Mouse (Mus musculus) megakaryocyte, embryonic 14.5 days (primary cell): Measurements from ENCODE around the gene Hrc. TPM values are rescaled to one million over a fixed set of nuclear protein-coding genes. Genes with fewer than 3 reads are reported as not detected.

Experiments used
- H3K27me3 ChIP-seq: replicated peaks from 2 replicates; pipeline ENCODE3; 2012; ENCODE audit warnings: inconsistent platforms
- H3K36me3 ChIP-seq: replicated peaks from 2 replicates; pipeline ENCODE3; 2012; ENCODE audit warnings: low read length, inconsistent platforms, mixed read lengths
- H3K4me1 ChIP-seq: 2 replicates; pipeline ENCODE4 v1.6.1; 2012; ENCODE audit warnings: inconsistent platforms
- H3K4me3 ChIP-seq: replicated peaks from 2 replicates; pipeline ENCODE3; 2012; ENCODE audit warnings: moderate library complexity, mild to moderate bottlenecking, inconsistent platforms
- H3K9me3 ChIP-seq: 2 replicates; pipeline ENCODE4 v1.6.1; 2012; ENCODE audit warnings: inconsistent platforms
- FLI1 ChIP-seq: IDR thresholded peaks from 2 replicates; pipeline ENCODE4 v1.6.1; 2012; ENCODE audit warnings: low read length, inconsistent platforms, mixed read lengths
- GATA1 ChIP-seq: IDR thresholded peaks from 3 replicates; pipeline ENCODE4 v1.6.1; 2012; ENCODE audit warnings: mixed read lengths, low read length, inconsistent platforms, borderline replicate concordance
- polyA plus RNA-seq: library from polyadenylated mRNA; stranded (reverse); fragments of >175 nt; gene quantifications from 2 replicates; pipeline ENCODE4 v1.2.3, GENCODE M21; 2012; ENCODE audit warnings: low replicate concordance; ENCODE audit not compliant: insufficient read depth

Gene Hrc
- polyA plus RNA-seq, 1 experiment, result not detected

DNA sequence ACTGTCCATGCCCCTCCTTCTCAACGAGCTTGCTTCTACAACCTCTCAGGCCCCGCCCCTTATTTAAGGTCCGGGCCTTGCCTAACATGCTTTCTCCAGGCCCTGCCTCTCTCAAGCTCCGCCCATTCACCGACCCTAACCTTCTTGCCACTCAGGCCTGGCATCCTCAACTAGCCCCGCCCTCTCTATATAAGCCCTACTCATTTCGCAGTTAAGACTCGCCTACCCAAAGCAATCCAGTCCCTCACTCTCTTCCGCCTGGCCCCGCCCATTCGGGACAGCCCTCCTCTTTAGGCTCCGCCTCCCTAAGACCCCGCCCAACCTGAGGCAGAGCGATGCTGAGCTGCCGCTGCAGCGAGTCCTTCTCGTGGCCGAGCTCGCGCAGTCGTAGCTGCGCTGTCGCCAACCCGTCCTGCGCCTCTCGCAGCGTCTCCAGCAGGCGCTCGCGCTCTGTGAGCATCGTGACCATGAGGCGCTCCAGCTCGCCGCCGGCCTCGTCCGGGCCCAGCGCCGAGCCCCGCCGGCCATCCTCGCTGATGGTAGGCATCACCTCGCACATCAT, 26.2 kb downstream of the Hrc start:
- H3K27me3 ChIP-seq, result peaks cover 89% of the 10 kb centered on the region
- H3K4me3 ChIP-seq, result peak overlapping the region; percentile 90
- TF ChIP-seq FLI1 (no peak), GATA1 (no peak)
- peaks cover 38% of the 10 kb centered on the region for H3K4me1 ChIP-seq
- no peaks in the 10 kb centered on the region for H3K36me3 ChIP-seq
- no peaks in the 10 kb centered on the region for H3K9me3 ChIP-seq

DNA sequence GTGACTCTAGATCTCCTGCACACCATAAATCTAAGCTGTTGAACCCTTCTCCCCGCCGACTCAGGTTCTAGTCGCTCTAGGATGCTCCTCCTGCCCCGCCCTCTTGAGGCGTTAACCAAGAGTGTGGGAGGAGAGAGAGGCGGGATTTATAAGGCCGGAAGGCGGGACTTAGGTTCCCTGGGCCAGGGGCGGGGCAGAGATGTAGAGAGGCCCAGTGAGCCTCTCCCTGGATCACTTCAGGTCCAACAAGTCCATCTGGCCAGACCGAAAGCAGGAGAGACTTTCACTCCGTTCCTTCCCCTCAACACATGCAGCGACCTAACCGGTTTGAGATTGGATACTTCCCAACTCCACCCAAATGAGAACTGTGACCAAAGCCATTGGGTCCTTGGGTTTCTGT, 27.7 kb downstream of the Hrc start:
- Histone ChIP-seq H3K4me1 (peaks cover 49% of the 10 kb centered on the region), H3K36me3 (no peaks in the 10 kb centered on the region), H3K4me3 (no peak overlapping the region), H3K9me3 (no peaks in the 10 kb centered on the region), H3K27me3 (peaks cover 84% of the 10 kb centered on the region)
- TF ChIP-seq FLI1, result no peak
- TF ChIP-seq GATA1, result no peak

DNA sequence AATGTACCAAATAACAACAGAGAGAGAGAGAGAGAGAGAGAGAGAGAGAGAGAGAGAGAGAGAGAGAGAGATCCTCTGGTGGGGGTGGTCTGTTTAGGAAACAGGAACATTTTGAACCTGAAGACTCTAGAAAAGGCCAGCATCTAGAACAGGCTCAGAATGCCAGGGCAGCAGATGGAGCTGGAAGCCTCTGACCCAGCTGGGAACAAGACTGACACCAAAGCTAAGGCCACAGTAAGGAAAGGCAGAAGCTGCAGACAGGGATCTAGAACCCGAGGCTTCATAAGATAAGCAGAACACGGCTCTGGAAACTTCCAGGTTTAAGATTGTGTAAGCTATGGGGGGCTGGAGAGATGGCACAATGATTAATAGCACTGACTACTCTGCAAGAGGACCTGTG, 28.9 kb downstream of the Hrc start:
- H3K27me3 ChIP-seq, result peaks cover 86% of the 10 kb centered on the region
- no peaks in the 10 kb centered on the region for H3K9me3 ChIP-seq
- no peaks in the 10 kb centered on the region for H3K36me3 ChIP-seq
- no peak overlapping the region for H3K4me3 ChIP-seq
- peaks cover 60% of the 10 kb centered on the region for H3K4me1 ChIP-seq
- no peak for TF ChIP-seq GATA1
- no peak for TF ChIP-seq FLI1

DNA sequence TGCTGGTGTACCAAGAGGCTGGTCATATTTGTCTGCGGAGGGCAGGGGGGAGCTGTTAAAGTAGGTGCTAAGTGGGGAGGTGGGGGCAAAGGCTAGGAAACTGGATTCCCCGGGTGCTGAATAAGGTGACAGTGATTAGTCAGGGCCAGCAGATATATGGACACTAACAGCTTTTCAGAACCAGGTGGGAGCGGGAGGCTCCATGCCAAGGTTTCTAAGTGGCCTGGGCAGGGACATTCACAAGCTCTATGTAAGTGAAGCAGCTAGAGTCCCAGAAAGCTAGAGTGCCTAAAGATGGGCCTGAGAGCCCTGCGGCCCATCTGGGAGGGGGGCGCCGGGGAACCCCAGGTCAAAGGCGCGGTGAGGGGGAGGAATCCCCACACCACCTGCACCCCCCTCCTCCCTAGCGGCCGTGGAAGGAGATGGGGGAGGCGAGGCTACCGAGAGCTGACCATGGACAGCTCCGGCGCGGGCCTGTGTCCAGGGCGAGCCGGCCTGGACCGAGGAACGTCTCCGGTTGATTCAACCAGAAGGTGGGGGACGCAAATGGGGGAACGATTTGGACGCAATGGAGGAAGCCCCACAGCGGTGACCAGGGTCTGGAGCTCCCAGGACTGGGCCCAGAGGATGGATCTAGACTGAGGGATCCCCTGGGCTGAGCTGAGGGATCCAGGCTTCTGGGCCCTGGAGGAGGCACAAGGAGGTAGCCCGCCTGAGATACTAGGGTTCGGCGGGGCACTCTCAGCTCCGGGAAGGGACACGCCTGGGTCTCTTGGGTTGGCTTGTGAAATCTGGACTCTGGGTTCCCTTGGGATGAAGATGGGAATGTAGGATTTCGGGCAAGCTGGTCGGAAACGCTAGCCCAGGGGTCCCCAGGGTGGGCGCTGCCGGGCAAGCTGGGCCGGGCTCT, 30.9 kb downstream of the Hrc start:
- Histone ChIP-seq H3K27me3 (peaks cover 86% of the 10 kb centered on the region), H3K36me3 (no peaks in the 10 kb centered on the region), H3K4me1 (peaks cover 69% of the 10 kb centered on the region), H3K4me3 (peak overlapping the region; percentile 94), H3K9me3 (no peaks in the 10 kb centered on the region)
- TF ChIP-seq FLI1 (no peak), GATA1 (no peak)

DNA sequence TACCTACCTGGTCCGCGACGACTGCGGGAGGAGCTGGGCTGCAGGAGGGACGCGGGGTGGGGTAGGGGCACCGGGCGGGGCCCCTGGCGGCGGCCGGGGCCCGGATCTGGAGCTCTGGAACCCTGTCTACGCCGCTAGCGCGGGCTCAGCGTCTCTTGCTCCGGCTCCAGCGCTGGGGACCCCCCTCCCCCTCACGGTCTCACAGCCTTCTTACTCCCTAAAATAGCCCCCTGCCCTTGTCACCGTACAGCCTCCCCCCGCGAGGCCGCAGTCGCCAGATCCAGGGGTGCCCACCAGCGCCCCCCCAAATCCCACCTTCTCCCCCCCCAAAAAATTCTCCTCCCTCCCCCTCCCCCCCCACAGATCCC, 31.5 kb downstream of the Hrc start, which contains the start of gene Ppfia3:
Ppfia3 (minus strand) TSS at position 368 of the 368 bp plus-strand sequence.
- no peak for TF ChIP-seq GATA1
- TF ChIP-seq FLI1, result no peak
- Histone ChIP-seq H3K9me3 (no peaks in the 10 kb centered on the region), H3K36me3 (peaks cover 4% of the 10 kb centered on the region), H3K4me1 (peaks cover 66% of the 10 kb centered on the region), H3K27me3 (peaks cover 79% of the 10 kb centered on the region), H3K4me3 (peak within 1 kb of the TSS; percentile 94)

DNA sequence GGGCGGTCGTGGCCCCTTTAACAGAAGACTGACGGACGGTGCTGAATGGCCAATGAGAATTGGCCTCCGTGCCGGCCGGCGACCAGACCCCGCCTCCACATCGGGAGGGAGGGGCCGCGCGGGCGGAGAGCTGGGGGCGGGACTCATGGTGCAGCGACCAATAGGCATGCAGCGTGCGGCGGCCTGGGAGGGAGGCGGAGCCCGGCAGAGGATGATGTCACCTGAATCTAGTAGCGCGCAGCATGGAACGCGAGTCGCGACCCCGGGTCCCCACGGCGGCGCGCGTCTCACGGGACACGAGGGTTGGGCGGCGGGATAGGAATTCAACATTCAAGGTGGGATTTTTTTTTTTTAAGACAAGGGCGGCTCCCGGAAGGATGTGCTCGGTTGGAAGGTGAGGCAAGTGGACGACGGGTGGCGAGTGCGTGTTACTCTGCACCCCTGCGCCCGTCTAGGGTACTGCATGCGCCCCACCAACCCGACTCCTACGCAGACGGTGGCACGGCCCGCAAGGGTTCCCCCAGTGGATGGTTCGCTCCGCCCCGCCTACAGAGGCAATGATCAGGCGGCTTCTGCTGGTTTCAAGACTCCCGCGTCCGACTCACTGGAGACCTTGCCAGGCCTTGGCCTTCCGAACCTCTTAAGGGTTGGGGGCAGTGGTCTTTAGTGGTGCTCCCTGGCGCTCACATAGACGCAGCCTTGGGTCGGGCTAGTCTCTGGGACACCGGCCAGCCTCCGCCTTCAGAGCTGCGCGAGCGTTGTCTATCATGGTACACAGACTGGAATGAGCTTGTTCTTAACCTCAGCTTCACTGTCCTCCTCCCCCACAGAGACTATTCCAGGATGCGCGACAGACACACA, 32.2 kb downstream of the Hrc start:
- peaks cover 73% of the 10 kb centered on the region for H3K27me3 ChIP-seq
- no peaks in the 10 kb centered on the region for H3K9me3 ChIP-seq
- peak overlapping the region; percentile 94 for H3K4me3 ChIP-seq
- peaks cover 60% of the 10 kb centered on the region for H3K4me1 ChIP-seq
- TF ChIP-seq FLI1 (no peak), GATA1 (no peak)
- peaks cover 9% of the 10 kb centered on the region for H3K36me3 ChIP-seq

DNA sequence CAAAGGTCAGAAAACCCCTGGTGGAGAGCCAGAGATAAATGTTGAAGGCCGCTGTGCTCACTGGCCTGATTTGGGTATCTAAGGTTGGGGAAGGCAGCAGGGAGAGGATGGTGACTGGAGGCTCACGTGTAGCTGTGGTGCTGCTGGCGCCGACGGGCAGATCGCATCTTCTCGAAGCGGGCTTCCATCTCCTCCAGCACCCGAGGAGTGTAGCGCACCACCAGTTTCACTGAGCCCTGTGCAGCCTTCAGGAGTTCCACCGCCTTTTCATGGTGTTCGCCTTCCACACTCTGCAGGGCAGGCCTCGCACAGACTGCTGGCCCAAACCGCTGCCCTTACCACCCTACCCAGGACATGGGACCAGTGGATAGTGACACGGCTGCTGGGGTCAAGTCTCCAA, 33.1 kb downstream of the Hrc start:
- H3K36me3 ChIP-seq, result peaks cover 18% of the 10 kb centered on the region
- H3K27me3 ChIP-seq, result peaks cover 64% of the 10 kb centered on the region
- H3K4me1 ChIP-seq, result peaks cover 53% of the 10 kb centered on the region
- no peaks in the 10 kb centered on the region for H3K9me3 ChIP-seq
- TF ChIP-seq FLI1 (no peak), GATA1 (no peak)
- peak overlapping the region; percentile 94 for H3K4me3 ChIP-seq

DNA sequence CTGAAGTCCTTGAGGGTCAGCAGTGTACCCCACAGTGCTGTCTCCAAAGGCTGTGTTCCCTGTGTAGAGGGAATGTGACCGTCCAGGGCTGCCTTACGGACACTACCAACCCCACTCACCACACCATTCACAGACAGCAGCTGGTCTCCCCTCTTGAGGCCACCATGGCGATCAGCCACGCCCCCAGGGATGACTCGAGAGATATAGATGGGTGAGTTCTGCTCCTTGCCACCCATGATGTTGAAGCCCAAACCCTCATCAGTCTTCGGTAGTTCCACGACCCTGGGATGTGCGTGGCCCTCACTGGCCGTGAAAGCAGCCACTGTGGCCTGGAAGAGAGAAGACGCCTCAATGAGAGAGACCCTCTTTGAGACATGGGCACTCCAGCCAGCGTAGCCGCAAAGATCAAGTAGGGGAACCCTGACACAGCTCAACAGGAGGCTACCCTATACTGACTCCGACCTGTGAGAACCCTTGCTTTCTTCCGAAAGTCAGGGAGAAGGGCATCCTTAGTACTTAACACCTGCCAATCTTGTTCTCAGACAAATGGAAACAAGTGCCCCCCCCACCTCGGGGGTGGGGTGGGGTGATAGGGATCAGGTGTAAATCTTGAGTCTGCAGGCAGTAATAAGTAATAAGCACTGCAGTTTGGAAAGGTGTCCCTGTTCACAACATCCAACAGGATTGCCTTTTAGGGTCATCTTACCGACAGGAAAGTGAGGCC, 34.1 kb downstream of the Hrc start:
- no peak for TF ChIP-seq GATA1
- TF ChIP-seq FLI1, result no peak
- Histone ChIP-seq H3K4me3 (peak overlapping the region; percentile 42), H3K4me1 (peaks cover 53% of the 10 kb centered on the region), H3K9me3 (no peaks in the 10 kb centered on the region), H3K27me3 (peaks cover 54% of the 10 kb centered on the region), H3K36me3 (peaks cover 28% of the 10 kb centered on the region)

DNA sequence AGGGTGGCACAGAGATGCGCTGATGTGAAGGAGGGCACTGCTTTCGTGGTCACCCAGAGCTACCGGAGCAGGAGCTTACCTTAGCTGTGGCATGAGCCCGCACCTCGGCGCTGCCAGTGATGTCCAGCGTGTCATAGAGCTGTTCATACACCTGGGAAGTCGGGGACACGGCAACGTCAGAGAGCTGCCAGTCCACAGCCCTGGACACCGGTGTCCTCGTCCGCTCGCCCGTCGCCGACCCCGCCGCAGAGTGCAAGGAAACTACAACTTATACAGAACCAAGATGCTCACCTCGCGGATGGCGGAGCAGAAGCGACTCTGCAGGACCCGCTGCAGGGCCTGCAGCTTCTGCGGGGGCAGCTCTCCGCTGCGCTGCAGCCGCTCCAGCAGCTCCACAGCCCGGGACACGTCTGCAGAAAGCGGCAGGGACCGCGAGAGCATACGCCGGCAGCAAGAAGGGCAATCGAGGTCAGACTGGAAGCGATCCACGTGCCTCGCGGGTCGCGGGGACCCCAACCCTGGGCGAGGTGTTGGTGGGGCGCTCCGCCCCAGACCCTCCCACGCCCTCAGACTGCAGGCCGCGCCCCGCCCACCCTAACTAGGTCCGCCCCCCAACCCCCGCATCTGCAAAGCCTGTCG, 34.9 kb downstream of the Hrc start:
- Histone ChIP-seq H3K4me1 (peaks cover 58% of the 10 kb centered on the region), H3K4me3 (peak overlapping the region; percentile 92)

More for the DNA sequence above, 34.9 kb downstream of the Hrc start:
- Histone ChIP-seq H3K27me3 (peaks cover 47% of the 10 kb centered on the region), H3K9me3 (no peaks in the 10 kb centered on the region), H3K36me3 (peaks cover 34% of the 10 kb centered on the region)
- TF ChIP-seq FLI1 (no peak), GATA1 (no peak)
